Mouse (Mus musculus) neural tube, embryonic 10.5 days (tissue): ENCODE measurements around the gene Ggt5.
"Not testable (repeated sequence)": the region's sequence is repeated elsewhere in the genome, so short reads cannot be mapped to it uniquely, and the experiment has no call there.

Experiments used
- DNase-seq: peaks from one replicate; pipeline ENCODE4 v3.0.0-alpha.2; 2017; ENCODE audit warnings: low spot score; ENCODE audit errors: extremely low spot score

Gene Ggt5

GRCm38 (mm10) chr10:75589129-75589528, at the start of gene Ggt5:
TSS of gene Ggt5 (plus strand) at chr10:75589340.
- no peak for DNase-seq

GRCm38 (mm10) chr10:75547901-75548300, 41.2 kb upstream of the Ggt5 start:
- DNase-seq, result no peak

- DNase-seq, result no peak
Measured at GRCm38 (mm10) chr10:75548486-75548885, 40.7 kb upstream of the Ggt5 start.

DNA sequence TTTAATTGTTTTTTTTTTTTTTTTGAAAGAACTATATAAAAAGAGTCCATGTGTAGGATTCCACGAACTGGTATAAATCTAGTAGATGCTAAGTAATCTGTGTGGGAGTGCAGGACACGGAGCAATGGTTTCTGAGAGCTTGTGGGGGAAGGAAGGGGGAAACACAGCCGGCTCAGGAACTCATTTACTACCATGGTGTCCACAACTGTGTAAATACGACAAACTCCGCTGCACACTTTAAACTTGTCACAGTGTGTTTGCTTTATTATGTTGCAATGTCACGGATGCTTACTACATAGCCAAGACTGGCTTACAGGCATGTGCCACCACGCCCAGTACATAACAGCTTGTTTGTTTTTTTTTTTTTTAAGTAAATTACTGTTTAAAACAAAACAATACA, 39.3 kb upstream of the Ggt5 start:
- no peak for DNase-seq

DNA sequence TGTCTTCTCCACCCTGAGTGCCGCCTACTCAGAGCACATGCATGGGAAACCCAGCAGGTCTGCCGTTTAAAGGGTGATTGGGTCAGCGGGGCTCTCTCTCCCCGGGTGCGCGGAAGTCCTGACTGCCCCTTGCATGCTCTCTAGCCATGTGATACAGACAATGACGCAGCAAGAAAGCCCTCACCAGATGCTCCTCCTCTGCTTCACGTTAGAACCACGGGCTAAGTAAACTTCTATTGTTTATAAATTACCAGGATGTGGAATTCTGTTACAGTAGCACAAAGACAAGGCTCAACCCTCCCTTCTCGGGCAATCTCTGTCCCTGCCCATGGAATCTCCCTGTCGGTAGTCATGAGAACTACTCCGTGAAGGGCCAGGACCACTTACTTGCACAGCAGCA, 38.0 kb upstream of the Ggt5 start:
- DNase-seq, result no peak

- DNase-seq, result no peak
Measured at GRCm38 (mm10) chr10:75552106-75552505, 37.0 kb upstream of the Ggt5 start.

DNA sequence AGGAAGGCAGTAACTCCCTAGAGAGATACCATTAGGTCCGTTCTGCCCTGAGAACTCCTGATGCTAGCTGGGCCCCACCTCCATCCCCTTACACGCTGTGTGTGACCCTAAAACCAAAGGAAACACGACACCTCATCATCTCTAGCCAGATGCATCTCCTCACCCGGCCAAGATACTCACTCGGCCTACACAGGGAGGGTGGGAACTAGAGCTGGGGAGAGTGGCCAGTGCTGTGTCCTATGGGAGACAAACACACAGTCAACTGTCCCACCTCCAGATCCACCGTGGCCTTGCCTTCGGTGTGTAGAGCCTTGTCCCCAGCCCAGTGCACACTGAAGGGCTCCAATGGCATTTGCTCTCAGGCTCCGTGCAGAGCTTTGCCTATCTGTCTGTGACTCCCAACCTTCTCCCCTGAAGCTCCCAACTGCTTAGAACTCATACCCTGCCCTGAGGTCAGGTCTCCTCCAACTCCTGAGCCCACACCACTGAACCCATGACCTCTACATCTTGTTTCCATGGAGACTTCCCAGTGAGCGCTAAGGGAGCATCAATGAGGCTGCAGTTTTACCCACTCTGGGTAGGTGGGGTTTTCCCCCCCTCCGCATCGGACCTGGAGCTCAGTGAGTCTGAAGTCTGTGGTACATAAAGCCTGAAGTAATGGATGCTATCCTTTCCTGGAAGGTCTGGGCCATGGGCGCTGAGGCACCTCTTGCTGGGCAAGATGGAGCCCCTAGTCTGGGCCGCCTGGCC, 36.3 kb upstream of the Ggt5 start:
- DNase-seq, result no peak

DNA sequence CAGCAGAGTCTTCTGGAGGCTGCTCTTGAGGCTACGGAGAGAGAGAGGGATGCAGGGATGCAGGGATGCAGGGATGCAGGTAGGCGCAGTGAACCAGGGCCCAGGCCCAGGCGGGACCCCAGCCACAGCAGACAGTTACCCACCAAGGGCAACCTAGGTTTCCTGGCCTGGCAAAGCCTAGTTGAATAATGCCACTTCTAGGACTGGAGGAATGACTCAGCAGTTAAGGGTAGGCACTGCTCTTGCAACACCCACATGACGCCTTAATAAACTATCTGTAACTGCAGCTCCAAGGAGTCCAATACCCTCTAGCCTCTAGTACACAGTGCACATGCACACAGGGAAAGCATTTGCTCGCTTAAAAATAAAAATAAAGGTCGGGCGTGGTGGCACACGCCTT, 35.0 kb upstream of the Ggt5 start:
- no peak for DNase-seq

DNA sequence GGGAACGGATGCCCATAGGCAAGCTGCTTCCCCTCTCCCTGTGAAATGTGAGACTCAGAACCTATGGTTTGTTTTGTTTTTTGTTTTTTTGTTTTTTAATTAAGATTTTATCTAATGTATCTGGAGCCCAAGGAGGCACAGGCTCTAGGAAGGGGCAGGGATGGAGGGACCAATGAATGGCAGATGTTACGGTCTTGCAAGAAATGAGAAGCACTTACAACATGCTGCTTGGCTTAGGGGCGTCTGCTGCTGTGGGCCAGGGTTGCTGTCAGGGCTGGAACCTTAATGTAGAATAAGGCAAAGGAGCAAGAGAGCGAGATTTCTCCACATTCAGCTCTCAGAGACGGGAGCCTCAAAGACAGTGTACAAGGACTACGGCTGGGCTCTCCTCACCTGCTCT, 33.6 kb upstream of the Ggt5 start:
- no peak for DNase-seq

DNA sequence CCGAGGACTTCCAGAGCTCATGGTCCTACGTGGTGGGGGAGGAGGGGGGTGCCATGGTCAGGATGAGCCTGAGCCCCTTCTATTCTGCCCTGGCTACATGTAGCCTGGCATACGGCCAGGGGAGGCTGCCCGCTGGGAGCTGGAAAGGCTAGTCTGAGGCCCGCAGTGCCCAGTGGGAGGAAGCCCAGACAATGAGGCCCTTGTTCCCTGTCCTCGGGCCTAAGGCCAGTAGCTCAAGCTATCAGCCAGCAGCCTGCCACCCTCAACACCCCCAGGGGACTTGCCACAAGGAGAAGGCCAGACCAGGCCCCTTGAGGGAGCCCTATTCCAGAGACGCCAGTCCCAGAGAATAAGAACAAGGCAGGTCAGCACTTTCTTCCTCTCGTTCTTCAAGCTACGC, 33.1 kb upstream of the Ggt5 start:
- DNase-seq, result no peak

DNA sequence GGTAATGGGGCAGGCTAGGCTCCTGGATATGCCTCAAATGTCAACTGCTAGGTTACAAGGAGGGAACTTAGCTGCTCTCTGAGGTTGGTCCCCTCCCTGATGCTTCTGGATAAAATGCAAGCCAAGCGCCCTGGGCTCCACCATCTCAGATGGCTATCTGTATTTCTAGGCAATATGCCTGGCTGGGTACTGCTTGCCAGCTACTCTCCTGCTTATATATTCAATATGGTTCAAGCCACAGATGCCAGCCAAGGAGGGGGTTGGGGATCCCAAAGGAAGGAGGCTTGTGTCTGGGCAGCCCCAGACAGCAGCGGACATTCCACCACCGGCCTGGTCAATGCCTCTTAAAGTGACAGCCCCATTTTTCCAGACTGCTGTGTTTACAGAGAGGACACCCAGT, 30.6 kb upstream of the Ggt5 start:
- DNase-seq, result no peak

- no peak for DNase-seq
Measured at GRCm38 (mm10) chr10:75559041-75559675, 30.0 kb upstream of the Ggt5 start.

DNA sequence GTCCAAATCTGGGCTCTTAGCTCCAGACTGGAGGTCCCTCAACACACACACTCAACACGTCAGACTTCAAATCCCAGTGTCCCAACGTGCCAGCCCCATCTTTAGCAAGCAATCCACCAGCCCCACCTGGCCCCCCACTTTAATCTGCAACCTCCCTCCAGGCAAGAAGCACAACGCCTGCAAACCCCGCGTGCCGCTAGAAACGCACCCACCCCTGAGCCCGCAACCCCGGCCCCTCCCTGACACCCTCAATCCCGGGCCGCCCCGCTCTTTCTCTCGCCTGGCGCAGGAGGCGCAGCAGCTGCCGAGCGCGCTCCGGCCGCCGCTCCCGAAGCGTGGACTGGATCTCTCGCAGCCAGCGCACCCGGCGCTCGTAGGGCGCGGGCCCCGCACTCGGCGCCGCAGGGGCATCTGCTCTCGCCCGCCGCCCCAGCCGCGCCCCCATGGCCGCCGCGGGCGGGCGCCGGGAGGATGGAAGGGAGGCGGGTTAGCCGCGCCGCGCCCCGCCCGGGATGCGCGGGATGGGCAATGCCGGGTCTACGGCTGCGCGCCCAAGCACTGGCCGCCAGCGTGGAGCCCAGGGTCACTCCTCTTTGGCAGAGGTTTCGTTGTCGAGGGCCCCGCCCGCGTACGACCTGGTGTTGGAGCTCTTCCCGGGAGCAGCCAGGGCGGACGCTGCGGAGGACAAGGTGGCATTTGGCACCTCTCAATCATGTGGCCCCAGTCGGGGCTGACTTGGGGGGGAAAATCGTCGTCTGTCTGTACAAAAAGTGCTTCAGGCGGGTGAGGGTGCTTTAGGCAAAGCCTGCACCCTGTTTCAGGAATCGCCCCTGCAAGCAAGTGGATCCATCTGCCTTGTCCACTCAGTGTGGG, 29.2 kb upstream of the Ggt5 start, which contains the start of gene Lrrc75b:
TSS of gene Lrrc75b (minus strand) at position 655 of the 873 bp plus-strand sequence.
- DNase-seq, result peak; percentile 67

GRCm38 (mm10) chr10:75560549-75560899, 28.6 kb upstream of the Ggt5 start:
- no peak for DNase-seq

DNA sequence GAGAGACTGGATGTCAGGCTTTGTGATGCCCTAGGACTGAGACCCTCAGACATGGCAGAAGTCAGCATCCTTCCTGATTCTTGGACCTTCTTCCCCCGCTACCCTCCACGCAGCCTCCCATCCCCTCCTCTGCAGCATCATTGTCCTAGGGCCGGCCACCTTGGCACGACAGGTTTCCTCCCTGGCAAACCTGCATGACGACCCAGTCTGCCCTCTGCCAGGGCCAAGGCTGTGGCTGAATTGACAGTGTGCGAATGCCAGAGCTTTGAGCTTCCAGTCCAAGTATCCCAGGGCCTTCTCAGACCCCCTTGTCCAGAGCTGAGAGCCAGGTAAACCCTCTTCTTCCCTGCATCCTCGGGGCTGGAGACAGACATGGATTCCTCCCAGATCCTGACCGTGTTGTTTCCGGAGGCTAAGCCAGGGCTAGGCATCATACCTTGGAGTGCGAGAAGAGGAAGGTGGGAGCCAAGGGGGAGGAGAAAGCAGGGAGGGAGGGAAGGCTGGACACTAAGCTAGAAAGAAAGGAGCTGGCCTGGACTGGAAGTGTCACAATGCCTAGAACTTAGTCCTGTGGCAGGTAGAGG, 28.0 kb upstream of the Ggt5 start, which contains the start of gene Ggt1:
TSS of gene Ggt1 (plus strand) at position 534 of the 584 bp plus-strand sequence.
- DNase-seq, result no peak

- no peak for DNase-seq
Measured at GRCm38 (mm10) chr10:75562596-75562995, 26.5 kb upstream of the Ggt5 start.

GRCm38 (mm10) chr10:75564687-75565265, 24.4 kb upstream of the Ggt5 start:
- no peak for DNase-seq

DNA sequence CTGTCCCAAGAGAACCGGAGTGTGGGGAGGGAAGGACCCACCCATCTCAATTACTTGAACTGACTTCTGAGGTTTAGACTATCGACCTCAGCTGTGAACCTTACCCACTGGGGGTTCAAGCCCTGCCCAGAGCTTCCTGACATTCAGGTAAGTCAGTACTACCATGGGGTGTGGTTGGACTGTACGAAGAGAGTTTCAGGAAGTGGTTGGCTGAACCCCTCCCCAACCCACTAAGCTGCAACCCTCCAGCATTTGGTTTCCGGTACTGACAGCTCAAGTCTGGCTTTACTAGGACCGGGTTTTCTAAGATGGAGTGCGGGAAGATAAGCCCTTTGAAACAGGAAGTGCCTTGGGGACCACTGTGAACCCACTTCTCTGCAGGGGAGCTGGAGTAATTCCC, 23.7 kb upstream of the Ggt5 start:
- no peak for DNase-seq

- no peak for DNase-seq
Measured at GRCm38 (mm10) chr10:75565906-75566305, 23.2 kb upstream of the Ggt5 start.

- no peak for DNase-seq
Measured at GRCm38 (mm10) chr10:75566321-75566720, 22.8 kb upstream of the Ggt5 start.

DNA sequence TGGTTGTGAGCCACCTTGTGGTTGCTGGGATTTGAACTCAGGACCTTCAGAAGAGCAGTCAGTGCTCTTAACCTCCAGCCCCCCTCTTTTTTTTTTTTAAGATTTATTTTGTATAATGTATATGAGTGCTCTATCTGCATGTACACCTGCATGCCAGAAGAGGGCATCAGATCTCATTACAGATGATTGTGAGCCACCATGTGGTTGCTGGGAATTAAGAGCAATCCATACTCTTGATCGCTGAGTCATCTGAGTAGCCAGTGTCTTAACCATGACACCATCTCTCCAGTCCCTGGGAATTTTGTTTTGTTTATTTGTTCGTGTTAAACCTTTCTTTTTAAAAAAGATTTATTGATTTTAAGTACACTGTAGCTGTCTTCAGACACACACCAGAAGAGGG, 22.4 kb upstream of the Ggt5 start:
- not testable (repeated sequence) for DNase-seq
